ENCODE assay signal across 7 mouse cellular contexts in the genomic region with DNA sequence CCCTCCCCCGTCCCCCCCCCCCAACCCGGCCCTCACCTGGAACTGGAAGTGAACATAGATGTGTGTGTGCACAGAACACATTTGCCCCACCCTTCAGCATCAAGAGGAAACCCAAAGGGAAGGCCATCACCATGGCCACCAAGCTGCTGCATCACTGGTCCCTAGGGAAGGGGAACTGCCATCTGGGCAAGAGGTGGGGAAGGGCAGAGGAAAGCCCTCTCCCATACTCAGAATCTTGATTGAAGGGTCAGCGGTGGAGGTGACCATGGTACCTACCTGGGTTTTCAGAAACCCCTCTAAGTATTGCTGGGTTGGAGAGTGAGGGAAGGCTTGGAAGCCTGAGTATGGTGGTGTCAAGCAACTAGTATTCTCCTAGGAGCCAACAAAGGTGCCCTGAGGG.
DNase-seq lines count a peak whose midpoint lies in the region; ATAC-seq and TF ChIP-seq lines count a peak whose summit lies in the region.

No protein-coding gene starts in this region.

- no peak overlapping the region for H3K9ac ChIP-seq in forebrain, embryonic 13.5 days
- no peak overlapping the region for H3K9ac ChIP-seq in intestine, embryonic 15.5 days
- no peak overlapping the region for H3K9ac ChIP-seq in neural tube, embryonic 13.5 days

- peaks cover 93% of the 10 kb centered on the region for H3K4me1 ChIP-seq in forebrain, embryonic 13.5 days
- peaks cover 72% of the 10 kb centered on the region for H3K4me1 ChIP-seq in intestine, embryonic 15.5 days (replicated peaks)
- peaks cover 94% of the 10 kb centered on the region for H3K4me1 ChIP-seq in neural tube, embryonic 13.5 days (replicated peaks)

- no peak overlapping the region for H3K4me3 ChIP-seq in left cerebral cortex, adult 2 months
- H3K4me3 ChIP-seq in forebrain, embryonic 13.5 days = no peak overlapping the region
- no peak overlapping the region for H3K4me3 ChIP-seq in intestine, embryonic 15.5 days (replicated peaks)
- no peak overlapping the region for H3K4me3 ChIP-seq in neural tube, embryonic 13.5 days

- TF ChIP-seq CTCF in left cerebral cortex, adult 2 months (IDR thresholded peaks at IDR 0.05) = no peak

- H3K36me3 ChIP-seq in forebrain, embryonic 13.5 days (ENCODE audit: poor library complexity, severe bottlenecking) = no peaks in the 10 kb centered on the region
- no peaks in the 10 kb centered on the region for H3K36me3 ChIP-seq in intestine, embryonic 15.5 days
- no peaks in the 10 kb centered on the region for H3K36me3 ChIP-seq in neural tube, embryonic 13.5 days

- H3K27me3 ChIP-seq in forebrain, embryonic 13.5 days = no peaks in the 10 kb centered on the region
- H3K27me3 ChIP-seq in intestine, embryonic 15.5 days (replicated peaks) = no peaks in the 10 kb centered on the region
- H3K27me3 ChIP-seq in neural tube, embryonic 13.5 days = no peaks in the 10 kb centered on the region

- WGBS in forebrain, embryonic 13.5 days = 45% methylated on average over 3 of the region's 3 CpGs
- WGBS in intestine, embryonic 15.5 days = 44% methylated on average over 3 of the region's 3 CpGs
- 53% methylated on average over 3 of the region's 3 CpGs for WGBS in neural tube, embryonic 13.5 days

- intact Hi-C loops in left cerebral cortex, adult 2 months (cut with DNase I) = no loop called here
- intact Hi-C loops in left cerebral cortex, postnatal 25 days (cut with DNase I) = no loop called here

- no peak for DNase-seq in left cerebral cortex, adult 2 months (ENCODE audit: extremely low spot score in 1 of 2, low spot score in 2 of 2)
- DNase-seq in left cerebral cortex, postnatal 25 days (ENCODE audit: low spot score in 2 of 2) = no peak
- DNase-seq in urinary bladder, adult 2 months (ENCODE audit: low spot score) = no peak

- no peaks in the 10 kb centered on the region for H3K9me3 ChIP-seq in forebrain, embryonic 13.5 days (replicated peaks)
- no peaks in the 10 kb centered on the region for H3K9me3 ChIP-seq in intestine, embryonic 15.5 days
- H3K9me3 ChIP-seq in neural tube, embryonic 13.5 days = no peaks in the 10 kb centered on the region

- ATAC-seq in forebrain, embryonic 13.5 days = no peak
- no peak for ATAC-seq in intestine, embryonic 15.5 days
- ATAC-seq in neural tube, embryonic 13.5 days (ENCODE audit: low read depth) = no peak
- ATAC-seq in activated CD4-positive, CD25-positive, alpha-beta regulatory T cell, adult 4 months = no peak

- H3K4me2 ChIP-seq in forebrain, embryonic 13.5 days = no peak overlapping the region; the same call in 1 of the 2 replicates
- H3K4me2 ChIP-seq in intestine, embryonic 15.5 days (replicated peaks) = no peak overlapping the region; the same call in 1 of the 2 replicates
- no peak overlapping the region for H3K4me2 ChIP-seq in neural tube, embryonic 13.5 days

- H3K27ac ChIP-seq in left cerebral cortex, adult 2 months = peak overlapping the region; percentile 99
- peak overlapping the region; percentile 97 for H3K27ac ChIP-seq in forebrain, embryonic 13.5 days
- peak overlapping the region; percentile 97 for H3K27ac ChIP-seq in intestine, embryonic 15.5 days
- peak overlapping the region; percentile 99 for H3K27ac ChIP-seq in neural tube, embryonic 13.5 days (replicated peaks)
